Mouse (Mus musculus) T-cell, adult 2 months (primary cell): ENCODE data around the gene Npas2.

ENCODE experiments used
- DNase-seq: peaks from one replicate; pipeline ENCODE4 v3.0.0; 2022; ENCODE audit warnings: low spot score

Npas2 gene

DNA sequence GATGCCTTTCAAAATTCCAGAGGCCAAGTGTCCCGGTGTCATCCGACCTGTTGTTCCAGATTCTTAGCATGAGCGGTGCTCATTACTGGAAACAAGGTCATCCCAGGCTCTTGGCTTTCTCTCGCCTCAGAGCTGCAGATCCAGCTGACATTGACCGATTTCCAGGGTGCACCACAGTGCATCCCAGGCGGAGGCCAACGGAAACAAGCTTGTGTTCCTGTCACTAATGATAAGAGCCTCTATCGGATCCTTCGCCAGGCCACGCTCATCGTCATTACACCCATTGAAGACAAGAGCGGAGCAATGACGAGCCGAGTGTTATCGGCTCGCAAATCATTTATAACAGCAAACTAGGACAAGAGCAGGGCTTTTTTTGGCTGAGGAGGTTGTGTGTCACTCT is 91.3 kb downstream of the Npas2 start:
- no peak for DNase-seq

DNA sequence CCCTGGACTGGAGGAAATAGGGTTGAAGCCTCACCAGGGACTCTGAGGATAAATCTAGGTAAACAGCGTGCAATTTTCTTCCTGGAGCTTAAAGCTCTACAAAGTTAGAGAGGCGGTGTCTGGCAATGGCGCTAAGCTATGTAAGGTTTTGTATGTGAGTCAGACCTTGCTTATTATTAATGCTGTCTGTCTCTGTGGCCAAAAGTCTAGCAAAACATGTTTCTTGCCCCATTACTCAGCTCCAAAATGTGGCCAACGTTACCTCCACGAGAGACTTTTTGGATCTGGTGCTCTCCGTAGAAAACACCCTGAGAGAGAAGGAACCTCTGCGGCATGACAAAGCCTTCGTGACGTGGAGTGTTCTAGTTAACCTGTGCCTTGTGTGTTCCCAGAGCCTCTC is 93.5 kb downstream of the Npas2 start:
- DNase-seq: no peak

DNA sequence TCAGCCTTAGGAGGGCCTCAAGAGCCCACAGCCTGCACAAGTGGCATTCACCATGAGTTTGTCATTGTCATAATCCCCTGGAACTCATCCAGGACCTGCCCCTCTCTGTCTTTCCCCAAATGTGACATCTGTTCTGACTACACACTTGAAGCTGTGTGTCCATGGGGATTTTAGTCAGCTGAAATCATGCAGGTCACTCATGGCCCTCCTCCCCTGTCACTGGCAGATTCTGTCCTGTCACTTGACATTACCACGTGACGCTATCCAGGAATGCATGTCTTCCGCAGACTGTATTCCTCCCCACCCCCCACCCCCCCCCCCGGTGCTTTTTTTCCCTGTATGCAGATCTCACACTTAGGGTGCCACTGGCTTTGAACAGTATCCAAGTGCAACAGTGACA is 94.3 kb downstream of the Npas2 start:
- DNase-seq: no peak

DNA sequence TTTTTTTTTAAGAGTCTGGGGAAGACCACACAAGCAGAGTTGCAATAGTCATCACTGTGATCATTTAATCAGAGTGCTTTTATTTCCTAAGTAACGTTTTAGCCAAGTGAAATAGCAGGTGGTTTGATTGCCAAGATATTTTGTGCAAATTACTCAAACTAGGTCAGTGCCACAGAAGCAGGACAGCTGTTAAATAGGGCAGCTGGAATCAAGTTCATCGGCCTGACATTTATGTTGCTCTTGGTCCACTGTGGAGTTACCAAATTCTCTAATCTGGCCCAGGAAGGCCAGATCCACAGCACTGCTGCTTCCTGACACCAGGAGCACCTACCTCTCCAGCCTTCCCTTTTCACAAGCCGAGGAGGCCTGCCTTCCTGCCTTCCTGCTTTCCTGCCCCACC is 94.9 kb downstream of the Npas2 start:
- DNase-seq: no peak

GRCm38 (mm10) chr1:39292001-39292400 is 98.5 kb downstream of the Npas2 start:
- no peak for DNase-seq

DNA sequence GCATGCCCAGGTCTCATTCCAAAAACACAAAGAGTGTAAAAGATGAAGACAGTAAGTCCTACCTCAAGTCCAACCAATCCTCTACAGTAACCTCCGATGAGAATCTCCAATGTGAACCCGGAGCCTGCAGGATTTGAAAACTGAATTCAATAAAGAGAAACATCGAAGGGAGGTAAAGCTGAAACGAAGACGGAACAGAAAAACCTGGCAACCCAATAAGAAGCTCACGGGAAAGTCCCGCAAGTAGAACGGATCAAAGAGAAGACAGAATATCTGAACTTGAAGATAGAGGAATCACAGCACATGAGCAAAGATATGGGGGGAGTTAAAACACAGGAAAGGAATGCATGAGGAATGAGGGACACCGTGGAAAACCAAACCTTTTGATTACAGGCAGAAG is 104.8 kb downstream of the Npas2 start:
- DNase-seq: no peak

- DNase-seq: no peak
Measured at GRCm38 (mm10) chr1:39300243-39300642, 106.7 kb downstream of the Npas2 start.

DNA sequence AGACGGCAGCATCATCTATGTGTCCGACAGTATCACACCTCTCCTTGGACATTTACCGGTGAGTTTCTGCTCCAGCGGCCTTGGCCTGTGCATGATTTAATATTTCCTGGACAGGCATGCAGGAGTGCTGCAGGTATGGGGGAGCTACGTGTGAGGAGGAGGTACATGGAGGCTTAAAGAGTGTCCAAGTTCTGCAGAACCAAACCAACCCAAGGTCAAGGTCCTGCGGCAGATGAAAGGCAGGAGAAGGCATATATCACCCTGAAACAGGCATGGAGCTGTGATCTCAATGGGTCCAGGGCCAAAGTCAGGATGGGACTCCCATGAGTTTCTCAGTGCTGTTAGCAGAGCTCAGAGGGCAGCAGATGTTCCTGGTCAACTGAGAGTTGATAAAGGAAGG is 107.1 kb downstream of the Npas2 start:
- DNase-seq: no peak

- no peak for DNase-seq
Measured at GRCm38 (mm10) chr1:39302246-39302645, 108.7 kb downstream of the Npas2 start.

DNA sequence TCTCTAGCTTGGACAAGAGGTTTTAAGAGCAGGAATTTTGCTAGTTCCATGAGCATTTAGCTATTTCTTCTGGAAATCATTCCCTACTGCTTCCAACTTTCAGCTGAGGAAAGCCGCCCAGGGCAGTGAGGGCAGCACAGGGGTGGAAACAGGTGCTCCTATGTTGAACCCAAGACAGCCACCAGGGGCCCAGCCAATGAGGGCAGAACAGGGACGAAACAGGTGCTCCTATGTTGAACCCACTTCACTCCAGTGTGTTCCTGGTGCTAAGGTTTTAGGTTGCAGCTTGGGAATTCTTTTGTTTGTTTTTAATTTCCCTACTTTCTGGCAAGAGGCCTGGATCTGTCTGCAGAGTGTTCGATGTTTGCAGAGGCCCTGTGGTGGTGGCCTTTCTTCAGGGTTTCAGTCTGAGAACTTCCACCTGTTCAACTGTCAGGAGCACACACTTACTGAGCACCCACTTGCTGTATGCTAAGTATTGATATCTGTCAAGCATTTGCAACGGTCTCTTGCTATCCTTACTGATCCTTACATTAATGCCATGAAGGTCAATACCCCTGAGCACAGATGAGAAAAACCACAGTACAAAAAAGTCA is 109.6 kb downstream of the Npas2 start:
- no peak for DNase-seq

- DNase-seq: no peak
Measured at GRCm38 (mm10) chr1:39307291-39307690, 113.8 kb downstream of the Npas2 start.

- DNase-seq: no peak
Measured at GRCm38 (mm10) chr1:39307971-39308370, 114.4 kb downstream of the Npas2 start.

DNA sequence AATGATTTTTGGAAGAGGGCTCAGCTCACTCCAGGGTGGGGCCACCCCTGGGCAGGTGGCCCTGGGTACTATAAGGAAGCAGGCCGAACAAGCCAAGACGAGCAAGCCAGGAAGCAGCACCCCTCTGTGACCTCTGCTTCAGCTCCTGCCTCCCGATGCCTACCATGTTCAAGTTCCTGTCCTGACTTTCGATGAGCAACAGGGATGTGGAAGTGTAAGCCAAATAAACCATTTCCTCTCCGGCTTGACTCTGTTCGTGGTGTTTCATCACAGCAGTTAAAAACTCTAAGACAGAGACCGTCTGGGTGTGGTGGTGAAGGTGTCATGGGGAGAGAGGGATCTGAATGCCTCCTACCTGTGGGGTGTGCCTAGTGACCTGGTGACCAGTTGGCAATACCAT is 116.0 kb downstream of the Npas2 start:
- DNase-seq: no peak

DNA sequence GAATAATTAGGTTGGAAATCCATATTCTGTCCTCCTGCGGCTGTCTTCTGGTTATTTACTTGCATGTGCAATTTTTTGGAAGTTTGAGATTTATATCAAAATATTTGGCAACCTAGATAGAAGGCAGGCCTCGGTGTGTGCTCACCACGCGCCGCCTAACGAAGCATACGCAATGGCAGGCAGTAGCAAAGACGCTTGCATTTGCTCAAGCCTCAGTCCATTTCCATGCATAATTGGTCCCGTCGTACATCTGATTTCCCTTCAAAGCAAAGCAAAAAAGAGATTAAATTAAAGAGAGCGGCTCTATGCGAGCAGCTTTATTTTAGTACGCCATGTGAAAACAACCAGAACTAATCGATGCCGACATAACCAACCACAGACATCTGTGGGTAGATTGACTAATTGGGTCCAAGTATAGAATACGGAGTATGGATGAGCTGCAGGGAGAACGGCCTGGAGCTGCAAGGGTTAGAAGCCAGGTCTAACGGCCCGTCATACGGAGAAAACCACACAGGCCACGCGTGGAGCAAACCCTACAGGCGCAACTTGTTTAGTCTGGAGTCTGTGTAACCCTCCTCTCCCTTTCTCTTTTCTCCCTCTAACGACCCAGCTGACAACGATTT is 118.9 kb downstream of the Npas2 start:
- no peak for DNase-seq

DNA sequence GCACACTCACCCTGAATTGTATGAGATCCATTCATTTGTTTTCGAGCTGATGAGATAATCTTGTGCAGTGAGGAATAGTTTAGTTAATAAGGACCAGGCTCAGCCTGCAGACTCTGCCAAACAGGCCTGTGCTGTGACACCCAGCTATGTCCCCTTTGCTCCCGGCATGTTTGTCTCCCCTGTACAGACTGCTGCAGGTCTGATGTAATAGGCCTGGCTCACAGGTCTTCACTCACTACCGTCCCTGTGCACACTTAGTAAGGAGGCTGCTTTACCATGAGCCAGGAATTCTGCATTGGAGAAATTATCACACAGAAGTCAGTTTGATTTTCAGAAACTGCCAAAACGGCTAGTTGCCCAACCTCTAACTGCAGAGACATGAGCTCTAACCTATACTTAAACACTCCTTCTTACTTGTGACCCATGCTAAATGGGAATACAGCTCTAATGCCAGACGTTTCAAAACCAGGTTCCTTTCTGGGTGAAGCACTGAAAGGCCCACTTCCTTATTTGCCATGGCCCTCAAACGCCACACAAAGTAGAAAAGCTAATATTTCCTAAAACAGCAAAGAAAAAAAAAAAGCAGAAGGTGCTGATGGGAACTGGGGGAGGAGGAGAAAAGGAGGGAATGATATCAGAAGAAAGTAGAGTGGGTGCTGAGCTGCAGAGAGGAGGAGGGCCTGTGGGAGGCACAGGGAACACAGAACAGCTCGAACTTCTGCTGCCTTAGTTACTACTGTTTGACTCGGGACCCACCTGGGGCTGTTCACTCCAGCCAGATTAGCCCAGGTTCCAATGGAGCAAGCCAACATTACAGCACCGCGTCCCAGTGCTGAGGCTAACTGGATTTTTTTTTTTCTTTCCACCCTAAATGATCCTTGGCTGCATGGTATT is 120.1 kb downstream of the Npas2 start:
- DNase-seq: no peak

DNA sequence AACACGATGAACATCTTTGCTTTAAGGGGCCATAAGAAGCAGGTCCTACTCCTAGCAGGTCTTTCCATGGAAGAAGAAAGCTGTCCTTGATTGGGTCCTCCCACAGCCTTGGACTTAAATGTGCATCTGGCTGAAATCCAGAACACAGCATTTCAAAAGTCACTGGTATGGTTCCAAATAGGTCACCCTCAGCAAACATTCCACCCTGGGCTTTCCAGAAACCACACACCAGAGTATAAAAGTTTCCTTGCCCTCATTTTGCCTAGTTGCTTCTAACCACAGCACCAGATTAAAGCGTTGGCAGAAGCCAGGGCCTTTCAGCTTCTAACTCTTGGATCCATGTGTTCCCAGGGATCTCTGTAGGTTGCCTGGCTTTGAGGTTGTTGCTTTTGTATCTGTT is 124.4 kb downstream of the Npas2 start:
- DNase-seq: no peak

DNA sequence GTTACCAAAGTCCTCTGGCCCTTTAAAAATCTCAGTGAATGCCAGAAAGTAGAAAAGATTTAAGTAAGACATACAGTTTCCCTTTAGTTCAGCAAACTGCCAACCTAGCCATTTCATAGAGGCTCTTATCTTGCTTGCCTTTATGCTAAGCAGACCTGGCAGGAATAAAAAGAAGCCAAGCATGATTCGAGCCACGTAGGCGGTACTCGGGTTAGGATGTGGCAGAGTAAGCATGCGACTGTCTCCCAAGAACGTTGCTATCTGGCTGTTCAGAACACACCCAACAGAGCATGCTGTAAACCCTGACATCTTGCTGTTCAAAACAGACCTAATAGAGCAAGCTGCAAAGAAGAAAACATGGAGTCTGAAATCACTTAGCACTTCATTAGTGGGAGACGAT is 125.3 kb downstream of the Npas2 start:
- no peak for DNase-seq

- no peak for DNase-seq
Measured at GRCm38 (mm10) chr1:39321954-39322353, 128.4 kb downstream of the Npas2 start.

DNA sequence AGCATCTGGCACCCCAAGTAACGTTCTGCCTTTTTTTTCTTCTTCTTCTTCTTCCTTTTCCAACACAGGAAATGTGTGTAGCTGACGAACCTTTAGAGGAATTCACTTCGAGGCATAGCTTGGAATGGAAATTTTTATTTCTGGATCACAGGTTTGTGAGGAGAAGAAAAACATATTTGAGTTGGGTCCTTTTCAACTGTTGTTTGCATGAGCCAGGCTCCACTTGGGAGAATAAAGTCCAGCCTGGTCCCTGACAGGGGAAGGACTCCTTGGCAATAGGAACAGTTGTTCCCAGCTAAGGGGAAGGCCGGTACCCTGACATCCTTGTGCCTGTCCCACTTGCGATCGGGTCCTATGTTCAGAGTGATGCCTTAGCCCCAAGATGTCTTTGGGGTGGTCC is 131.7 kb downstream of the Npas2 start:
- no peak for DNase-seq

- DNase-seq: no peak
Measured at GRCm38 (mm10) chr1:39327546-39327945, 134.0 kb downstream of the Npas2 start.

GRCm38 (mm10) chr1:39330857-39331594 is 137.5 kb downstream of the Npas2 start:
- no peak for DNase-seq

GRCm38 (mm10) chr1:39332456-39332855 is 138.9 kb downstream of the Npas2 start:
- no peak for DNase-seq
